Mouse (Mus musculus): ENCODE measurements around the gene Tmx4.
A peak's percentile ranks its signal among the peaks of the same experiment; 100 is the strongest.
"Not testable (repeated sequence)": the region's sequence is repeated elsewhere in the genome, so short reads cannot be mapped to it uniquely, and the experiment has no call there.

The Tmx4 gene

DNA sequence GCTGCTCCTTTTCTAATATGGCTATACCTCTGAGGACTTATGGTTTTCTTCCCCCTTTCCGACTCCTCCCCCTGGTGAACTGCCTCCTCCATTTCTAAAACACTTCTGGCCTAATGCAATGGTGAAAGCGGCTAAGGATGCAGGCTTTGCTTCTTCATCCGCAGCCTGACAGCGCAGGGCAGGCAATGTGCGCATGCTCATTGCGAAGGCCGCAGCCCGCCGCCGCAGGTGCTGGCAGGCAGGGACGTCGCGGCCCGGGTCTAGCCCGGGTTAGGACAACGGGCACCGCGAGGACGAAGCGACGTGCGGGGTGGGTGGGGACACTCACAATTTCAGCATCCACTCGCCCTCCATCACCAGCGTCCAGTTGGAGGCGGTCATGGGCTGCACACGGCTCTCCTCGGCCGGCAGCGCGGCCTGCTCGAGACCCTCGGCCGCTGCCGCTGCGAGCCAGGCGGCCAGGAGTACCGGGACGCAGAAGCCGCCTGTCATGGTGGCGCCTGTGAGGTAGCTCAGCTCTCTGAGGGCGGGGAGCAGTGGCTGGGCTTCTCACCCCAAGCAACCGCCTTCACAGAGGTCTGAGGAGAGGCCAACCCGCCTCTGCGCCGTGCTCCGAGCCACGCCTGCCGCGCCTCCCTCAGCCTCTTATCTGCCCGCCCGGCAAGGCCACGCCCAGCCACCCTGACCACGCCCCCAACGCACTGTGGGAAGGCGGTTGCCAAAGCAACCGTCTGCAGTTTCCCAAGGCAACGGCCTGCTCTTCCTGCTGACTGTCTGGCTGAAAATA lies at the start of gene Tmx4:
TSS of gene Tmx4 (minus strand) at position 632 of the 787 bp plus-strand sequence.
- DNase-seq (ENCODE audit: low read depth, low spot score): peak; percentile 98

DNA sequence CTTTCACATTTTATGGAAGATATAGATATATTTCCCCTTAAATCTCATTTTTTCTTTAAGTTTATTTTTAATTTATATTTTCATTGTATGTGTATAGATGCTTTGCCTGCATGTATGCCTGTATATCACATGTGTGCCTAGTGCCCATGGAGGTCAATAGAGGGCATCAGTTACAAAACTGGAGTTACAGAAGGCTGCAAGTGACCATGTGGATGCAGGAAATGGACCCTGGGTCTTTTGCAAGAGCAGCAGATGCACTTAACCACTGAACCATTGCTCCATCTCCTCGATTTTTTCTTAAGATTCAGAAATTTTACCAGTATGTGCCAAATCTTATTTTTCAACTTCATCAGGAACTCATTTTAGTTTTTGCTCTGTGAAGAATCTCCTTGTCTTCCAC lies 48.2 kb upstream of the Tmx4 start:
- no peak for DNase-seq (ENCODE audit: low read depth, low spot score)

DNA sequence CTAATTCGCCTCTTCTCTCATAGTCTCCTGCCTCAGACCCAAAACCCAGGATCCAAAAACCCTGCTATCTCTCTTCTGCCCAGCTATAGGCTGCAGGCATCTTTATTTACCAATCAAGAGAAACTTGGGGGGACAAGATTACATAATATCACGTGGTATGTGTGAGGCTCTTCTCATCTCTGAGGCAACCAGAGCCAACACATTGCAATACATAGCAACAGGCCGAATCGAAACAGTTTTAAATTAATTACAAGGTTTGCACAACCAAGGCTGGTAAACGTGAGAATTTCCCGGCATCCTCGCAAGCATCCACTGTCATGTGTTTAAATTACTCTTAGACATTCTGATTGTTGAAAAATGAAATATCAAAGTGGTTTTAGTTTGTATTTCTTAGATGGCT lies 47.1 kb upstream of the Tmx4 start:
- DNase-seq (ENCODE audit: low read depth, low spot score): no peak

DNA sequence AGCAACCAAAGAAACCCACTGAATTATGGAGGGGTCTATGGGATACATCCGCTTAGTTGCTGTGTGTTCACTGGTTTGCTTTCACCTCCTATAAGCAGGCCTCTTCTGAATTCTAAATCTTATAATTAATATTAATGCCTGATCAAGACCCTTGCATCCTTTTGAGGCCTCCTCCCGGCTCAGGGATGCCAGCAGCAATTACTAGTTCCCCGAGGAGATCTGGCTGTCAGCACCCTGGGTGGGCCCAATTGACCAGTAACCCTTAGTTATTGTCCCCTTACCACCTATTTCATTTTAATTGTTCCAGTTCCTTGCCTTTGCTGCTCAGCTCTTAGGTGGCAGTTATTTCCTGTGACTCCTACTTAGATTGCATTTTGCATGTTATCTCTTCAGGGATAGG lies 38.4 kb upstream of the Tmx4 start:
- DNase-seq (ENCODE audit: low read depth, low spot score): no peak

DNA sequence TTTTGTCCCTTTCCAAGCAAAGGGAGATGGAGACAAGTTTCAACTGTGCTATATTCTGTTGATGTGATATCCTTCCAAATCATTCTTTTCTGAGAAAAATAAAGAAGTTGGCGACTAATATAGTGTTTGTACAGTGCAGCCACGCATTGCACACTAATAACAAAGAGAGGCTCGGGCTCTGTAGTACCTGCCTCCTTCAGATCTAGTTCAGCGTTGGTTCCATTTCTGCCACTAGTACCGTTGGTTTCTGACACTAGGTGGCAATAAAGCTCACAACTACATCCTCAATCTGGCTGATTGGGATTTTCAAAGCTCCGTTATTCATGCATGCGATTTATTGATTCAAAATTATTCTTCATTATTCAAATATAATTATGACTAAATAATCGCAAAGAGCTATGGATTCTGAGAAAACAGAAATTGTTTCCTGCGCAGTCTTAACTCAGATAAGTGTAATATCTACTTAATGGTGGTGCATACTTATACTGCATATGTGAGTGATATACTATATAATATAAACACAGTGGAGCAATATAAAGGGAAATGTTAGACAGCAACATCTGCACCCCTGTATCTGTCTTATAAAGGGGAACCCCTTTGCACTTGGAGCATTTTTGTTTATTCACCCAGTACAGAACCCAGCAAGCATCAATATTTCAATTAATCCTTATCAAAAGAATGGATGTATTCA lies 37.5 kb upstream of the Tmx4 start:
- peak; percentile 14 for DNase-seq (ENCODE audit: low read depth, low spot score)

DNA sequence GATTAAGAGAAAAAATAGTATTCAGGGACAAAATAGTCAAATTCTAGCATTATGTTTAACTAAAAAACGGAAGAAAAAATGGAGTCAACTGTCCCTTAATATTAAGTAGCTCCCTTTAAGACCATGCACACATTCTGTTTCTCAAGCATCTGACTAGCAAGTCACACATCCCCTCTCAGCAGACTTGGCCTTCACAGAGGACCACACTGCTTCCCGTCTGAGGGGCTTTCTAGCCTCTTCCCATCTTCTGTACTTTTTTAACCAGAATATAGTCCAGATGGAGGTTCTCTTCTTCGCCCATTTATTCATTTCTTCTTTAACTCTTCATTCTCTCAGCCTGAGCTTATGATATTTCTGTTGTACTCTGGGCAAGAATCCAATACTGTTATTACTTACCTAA lies 35.6 kb upstream of the Tmx4 start:
- no peak for DNase-seq (ENCODE audit: low read depth, low spot score)

DNA sequence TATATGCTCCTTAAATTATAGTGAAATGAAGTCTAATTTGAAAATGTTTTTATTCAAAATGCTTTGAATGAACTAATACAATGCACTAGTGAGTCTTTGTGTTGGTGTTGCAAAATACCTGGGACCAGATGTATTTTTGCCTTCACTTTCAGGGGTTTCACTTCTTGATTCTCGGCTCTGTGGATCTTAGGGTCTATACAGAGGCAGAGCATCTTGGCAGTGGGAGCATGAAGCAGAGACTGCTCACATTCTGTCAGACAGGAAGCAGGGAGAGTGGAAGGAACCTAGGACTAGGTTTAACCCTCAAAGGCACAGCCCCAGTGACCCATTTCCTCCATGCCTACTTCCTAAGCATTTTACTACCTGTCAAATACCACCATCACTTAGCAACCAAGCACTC lies 31.5 kb upstream of the Tmx4 start:
- no peak for DNase-seq (ENCODE audit: low read depth, low spot score)

DNA sequence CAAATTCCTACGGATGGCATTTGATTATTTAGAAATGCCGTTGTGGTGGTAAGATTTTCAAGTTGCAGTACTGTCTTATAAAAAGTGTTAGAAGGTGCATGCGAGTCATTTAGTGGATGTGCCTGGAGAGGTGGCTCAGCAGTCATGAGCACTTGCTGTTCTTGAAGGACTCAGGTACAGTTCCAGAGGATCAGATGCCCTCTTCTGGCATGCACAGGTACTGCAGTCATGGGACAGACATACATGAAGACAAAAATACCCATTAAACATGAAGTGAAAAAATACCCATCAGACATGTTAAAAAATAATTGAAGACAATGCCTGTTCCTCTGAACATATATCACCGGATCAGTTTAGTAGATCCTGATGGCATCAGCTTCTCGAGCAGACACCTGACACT lies 29.7 kb upstream of the Tmx4 start:
- DNase-seq (ENCODE audit: low read depth, low spot score): peak; percentile 74

DNA sequence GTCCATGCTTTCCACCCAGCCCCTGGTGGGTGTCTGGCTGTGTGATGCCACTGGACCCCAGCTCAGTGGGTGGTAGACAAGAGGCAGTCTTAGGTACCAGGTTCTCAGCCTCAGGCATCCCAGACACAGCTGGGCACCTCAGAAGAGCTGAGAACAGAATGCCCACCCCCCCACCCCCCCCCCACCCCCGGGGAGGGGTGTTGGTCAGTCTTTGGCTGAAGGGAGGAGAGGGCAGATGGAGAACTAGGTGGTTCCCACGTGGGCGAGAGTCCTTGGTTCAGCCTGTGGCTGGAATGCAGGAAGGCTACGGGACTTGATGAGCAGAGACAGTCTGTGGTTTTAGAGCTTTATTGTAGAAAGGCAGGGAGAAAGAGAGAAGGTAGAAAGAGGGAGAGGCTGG lies 12.5 kb upstream of the Tmx4 start:
- no peak for DNase-seq (ENCODE audit: low read depth, low spot score)

DNA sequence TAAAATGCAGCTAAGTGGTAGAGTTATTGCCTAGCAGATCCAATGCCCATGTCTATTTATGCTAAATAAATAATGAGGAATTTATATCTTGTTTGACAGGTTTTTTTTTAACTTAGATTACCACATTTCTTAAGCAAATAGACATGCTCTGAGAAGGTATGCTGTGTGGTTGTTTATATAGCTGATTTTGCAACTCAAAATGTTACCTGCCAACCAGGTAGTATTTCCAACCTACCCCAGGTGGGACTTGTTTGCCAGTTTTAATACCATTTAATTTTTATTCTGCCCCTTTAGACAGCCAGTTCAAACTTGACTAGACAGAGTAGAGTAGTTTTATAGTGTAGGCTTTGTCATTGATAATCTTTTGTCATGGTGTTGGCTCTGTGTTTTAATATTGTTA lies 10.7 kb upstream of the Tmx4 start:
- no peak for DNase-seq (ENCODE audit: low read depth, low spot score)

DNA sequence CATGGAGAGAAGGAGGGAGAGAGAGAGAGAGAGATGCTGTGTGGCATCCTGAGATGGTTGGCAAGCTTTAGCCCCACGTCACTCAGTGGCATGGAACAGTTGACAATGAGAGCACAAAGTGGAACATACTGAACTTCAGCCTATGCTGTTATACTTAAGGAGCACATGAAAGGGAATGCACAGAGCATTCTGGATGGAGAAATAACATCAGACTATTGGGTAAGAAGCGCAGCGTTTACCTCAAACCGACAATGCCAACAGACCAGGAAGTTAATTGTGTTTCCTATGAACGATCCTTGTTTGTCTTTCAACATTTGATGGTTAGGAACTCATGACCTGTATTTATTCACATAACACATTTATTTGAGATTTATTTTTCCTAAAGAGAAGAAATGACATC lies 8.8 kb upstream of the Tmx4 start:
- DNase-seq (ENCODE audit: low read depth, low spot score): no peak

DNA sequence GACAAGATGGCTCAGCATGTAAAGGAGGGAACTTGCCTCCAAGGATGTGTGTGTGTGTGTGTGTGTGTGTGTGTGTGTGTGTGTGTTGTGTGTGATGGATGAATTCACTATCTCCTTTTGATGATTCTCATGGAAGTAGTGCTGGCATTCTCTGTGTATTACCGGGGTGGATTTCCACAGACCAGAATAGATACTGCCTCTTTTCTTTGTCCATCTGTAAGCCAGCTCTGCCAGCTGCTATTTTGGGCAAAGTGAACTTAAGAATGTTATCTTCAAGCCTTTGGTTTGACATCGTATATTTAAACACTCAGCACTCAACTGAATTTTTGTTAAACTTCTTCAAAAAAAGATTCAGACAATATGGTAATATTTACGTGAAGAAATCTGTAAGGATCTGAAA lies 5.1 kb upstream of the Tmx4 start:
- no peak for DNase-seq (ENCODE audit: low read depth, low spot score)

DNA sequence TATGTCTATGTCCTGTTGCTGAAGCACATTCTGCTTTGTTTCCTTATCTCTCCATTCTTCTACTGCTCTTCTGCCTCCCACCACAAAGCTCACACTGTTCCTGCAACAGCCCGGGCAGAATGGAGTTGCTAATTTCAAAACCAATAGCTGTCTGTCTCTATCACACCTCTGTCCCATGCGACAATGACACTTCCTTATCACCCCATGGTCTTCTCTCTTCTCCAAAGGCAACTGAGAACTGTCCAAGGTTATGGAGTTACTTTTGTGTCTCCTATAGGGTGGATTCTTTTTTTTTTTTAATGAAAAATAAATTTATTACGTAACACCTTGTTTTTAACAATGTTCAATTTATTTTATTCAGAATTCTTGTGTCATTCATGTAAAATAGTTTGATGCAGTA lies 1.8 kb upstream of the Tmx4 start:
- DNase-seq (ENCODE audit: low read depth, low spot score): no peak

DNA sequence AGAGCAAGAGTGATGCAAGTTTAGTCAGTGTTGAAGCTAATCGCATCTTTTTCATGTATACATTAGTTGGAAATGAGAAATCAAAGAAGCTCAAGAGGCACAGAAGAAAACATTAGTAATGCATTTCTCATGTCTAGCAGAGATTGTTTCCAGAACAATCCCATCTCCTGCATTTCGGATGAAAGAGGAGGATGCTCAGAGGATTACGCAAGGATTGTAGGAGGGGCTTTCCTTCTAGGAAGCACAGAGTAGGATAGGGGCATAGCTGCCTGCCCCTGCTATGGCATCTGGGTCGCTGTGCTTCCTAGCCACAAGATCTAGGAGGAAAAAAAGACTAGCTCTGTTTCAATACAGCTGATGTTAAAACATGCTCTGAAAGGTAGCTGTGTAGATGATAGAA lies 1.2 kb upstream of the Tmx4 start:
- DNase-seq (ENCODE audit: low read depth, low spot score): no peak

DNA sequence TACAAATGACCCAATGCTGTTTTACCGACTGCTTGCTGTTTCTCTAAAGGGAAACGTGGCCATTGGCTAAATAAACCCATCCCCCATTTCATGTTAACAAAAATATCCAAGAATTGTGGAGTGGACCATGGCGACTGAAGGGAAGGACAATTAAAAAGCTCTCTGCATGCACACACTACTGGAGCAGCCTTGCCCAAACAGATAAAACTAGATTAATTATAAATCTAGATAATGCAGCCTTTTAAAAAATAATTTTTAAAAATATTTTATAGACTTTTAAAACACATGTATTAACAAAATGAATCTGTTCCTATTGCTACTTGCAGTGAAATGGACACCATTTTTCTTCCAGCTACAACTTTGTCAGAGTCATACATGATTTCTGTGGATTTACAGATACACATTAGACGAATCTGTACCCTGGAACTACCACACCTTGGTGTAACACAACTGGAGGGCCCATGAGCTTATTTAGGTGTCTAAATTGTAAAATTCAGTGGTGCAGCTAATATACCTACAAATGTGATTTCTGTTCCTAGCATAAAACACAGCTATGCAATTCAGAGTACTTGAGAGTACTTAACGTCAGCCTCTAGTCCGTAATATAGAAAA lies 462 bp upstream of the Tmx4 start:
- no peak for DNase-seq (ENCODE audit: low read depth, low spot score)

DNA sequence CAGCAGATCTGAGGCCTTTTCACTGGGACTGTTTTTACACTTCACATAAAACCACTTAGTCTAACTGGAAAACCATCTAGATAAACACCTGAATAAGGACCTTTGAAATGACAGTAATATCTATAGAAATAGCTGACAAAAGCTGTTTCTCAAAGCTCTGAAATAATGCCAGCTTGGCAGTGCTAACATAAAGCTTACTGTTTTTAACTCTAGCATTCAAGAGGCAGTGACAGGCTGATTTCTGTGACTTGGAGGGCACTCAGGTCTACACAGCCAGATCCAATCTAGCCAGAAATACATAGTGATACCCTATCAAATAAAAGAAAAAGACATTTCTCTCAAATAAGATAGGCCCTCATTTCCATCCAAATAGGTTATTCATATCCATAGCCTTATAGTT lies 1.6 kb downstream of the Tmx4 start:
- DNase-seq (ENCODE audit: low read depth, low spot score): no peak

DNA sequence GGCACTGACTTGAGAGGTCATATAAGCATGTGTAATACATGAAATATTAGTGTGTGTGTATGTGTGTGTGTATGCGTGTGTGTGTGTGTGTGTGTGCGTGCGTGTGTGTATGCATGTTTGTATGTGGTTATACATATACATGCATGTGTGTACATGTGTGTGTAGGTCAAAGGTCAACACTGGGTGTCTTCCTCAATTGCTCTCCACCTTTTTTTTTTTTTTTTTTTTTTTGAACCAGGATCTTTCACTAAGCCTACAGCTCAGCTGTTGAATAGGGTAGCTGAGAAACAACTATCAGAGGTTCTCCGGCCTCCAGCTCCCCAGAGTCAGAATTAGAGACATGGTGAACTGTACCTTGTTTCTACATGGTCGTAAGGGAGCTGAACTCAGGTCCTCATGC lies 2.6 kb downstream of the Tmx4 start:
- DNase-seq (ENCODE audit: low read depth, low spot score): no peak

DNA sequence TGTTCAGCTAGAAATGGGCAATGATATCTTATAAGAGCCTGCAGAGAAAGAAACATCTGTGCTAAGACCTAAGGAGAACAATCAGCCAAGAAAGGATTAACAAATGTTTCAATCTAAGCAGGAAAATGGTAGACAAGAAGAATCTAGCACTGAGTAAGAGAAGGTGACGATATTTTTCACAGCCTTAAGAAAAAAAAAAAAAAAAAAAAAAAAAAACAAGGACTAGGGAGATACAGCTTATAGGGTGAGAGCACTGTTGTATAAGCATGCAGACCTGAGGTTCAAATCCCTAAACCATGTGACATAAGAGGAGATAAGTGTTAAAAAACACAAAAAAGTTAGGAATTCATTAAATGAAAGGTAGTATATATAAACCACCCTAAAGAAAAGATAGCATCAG lies 3.5 kb downstream of the Tmx4 start:
- DNase-seq (ENCODE audit: low read depth, low spot score): no peak

DNA sequence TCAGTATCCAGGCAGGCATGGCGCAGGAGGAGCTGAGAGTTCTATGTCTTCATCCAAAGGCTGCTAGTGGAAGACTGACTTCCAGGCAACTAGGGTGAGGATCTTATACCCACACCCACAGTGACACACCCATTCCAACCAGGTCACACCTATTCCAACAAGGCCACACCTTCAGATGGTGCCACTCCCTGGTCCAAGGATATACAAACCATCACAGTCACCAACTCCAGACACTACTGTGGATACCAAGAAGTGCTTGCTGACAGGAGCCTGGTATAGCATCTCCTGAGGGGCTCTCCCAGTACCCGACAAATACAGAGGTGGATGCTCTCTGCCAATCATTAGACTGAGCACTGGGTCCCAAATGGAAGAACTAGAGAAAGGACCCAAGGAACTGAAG lies 15.4 kb downstream of the Tmx4 start:
- DNase-seq (ENCODE audit: low read depth, low spot score): not testable (repeated sequence)

DNA sequence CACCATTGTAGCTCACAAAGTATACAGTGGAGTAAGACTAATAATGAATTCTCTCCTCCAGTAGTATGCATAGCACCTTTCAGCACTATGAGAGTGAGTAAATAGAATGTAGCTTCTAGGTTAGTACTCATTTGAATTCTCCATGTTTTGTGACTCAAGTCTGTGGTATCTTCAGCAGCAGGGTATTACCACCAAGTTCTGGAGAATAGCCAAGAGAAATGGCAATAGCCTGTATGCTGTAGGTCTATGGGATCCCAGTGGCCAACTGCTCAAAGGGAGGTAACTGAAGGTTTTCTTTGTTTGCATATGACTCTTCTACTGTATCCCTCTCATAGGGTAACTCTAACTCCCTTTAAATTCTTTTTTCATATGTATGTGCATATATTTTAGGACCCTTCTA lies 39.0 kb downstream of the Tmx4 start:
- DNase-seq (ENCODE audit: low read depth, low spot score): no peak

DNA sequence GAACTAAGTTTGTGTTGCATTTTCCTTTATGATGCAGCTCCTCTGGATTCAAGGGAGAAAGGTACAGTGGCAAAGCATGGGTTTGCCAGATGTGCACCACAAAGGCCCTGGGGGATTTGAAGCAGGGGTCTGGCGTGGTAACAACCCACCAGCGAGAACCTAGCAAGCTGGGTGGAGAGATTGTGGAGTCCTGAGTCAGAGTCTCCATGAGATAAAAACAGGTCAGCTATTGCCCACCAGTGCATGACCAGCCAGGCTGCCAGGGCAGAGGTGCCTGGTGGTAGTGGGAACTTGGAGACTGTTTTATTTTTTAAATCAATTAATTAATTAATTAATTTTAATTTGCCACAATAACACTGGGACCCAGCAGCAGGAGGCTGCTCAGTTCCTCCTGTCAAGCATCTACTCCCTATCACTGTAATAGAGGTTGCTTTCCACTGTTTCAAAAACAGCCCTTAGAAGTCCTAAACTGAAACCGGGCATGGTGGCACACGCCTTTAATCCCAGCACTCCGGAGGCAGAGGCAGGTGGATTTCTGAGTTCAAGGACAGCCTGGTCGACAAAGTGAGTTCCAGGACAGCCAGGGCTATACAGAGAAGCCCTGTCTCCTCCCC lies 52.8 kb downstream of the Tmx4 start:
- no peak for DNase-seq (ENCODE audit: low read depth, low spot score)

DNA sequence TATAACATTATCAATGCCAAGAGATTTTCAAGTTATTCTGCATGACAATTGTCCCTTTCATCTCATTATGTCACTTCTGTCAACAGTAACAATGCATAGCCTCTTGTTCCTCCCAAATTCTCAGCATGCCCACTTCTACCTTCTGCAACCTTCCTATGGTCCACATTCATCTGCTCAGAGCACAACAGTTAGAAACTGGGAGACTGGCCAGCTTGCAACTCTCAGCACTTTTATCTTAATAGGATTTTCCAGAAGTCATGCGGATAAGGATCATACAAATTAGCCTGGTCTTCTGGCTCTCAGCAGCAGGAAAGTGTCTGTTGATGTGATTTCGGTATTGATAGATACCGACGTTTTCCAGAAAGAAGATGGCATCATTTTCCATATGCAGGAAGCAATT lies 58.7 kb downstream of the Tmx4 start:
- no peak for DNase-seq (ENCODE audit: low read depth, low spot score)

DNA sequence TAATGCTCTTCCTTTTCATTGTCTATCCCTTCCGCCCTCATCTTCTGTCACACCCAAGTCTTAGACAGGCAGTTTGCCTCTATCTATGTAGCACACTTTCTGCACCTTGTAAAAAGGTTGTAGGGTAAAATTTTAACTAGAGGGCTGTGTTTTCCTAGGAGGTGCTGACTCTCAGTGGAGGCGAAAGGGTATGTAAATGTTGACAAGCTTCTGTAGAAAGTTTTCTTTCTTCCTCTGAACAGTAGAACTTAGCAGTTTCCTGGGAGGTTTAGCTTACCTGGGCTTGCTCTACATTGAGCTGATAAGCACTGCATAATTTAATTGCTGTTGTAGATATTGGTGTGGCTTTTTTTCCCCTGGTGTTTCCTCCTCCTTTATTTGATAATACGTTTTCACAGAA lies 84.5 kb downstream of the Tmx4 start:
- no peak for DNase-seq (ENCODE audit: low read depth, low spot score)
